Mouse (Mus musculus): ENCODE results near the gene Pphln1. TPM values are rescaled to one million over a fixed set of nuclear protein-coding genes. Genes with fewer than 3 reads are reported as not detected.

The Pphln1 gene
- polyA plus RNA-seq, 1 experiment: 14.5 TPM

- Histone ChIP-seq H3K27me3 (ENCODE audit: control insufficient read depth, insufficient read depth, low read length) (no peaks in the 10 kb centered on the region), H3K27ac (ENCODE audit: control insufficient read depth, insufficient read depth, low read length) (no peak overlapping the region), H3K36me3 (ENCODE audit: control insufficient read depth, insufficient read depth, low read length) (no peaks in the 10 kb centered on the region), H3K4me3 (ENCODE audit: control insufficient read depth, insufficient read depth, low read length) (no peak overlapping the region), H3K4me1 (replicated peaks; ENCODE audit: control insufficient read depth, insufficient read depth, low read length) (no peaks in the 10 kb centered on the region)
- WGBS: 90% methylated on average over 3 of the region's 3 CpGs
- no peak for TF ChIP-seq POLR2A (IDR thresholded peaks at IDR 0.05; ENCODE audit: control insufficient read depth, extremely low read depth, insufficient read depth, low read length, poor library complexity)
- no peak for TF ChIP-seq CTCF (IDR thresholded peaks at IDR 0.05; ENCODE audit: borderline replicate concordance, control insufficient read depth, extremely low read depth, insufficient read depth, low read length, poor library complexity)
- DNase-seq: no peak
Observed at GRCm38 (mm10) chr15:93485252-93485651, 87.1 kb downstream of the Pphln1 start.

- no peaks in the 10 kb centered on the region for H3K36me3 ChIP-seq (ENCODE audit: control insufficient read depth, insufficient read depth, low read length)
- H3K27ac ChIP-seq (ENCODE audit: control insufficient read depth, insufficient read depth, low read length): no peak overlapping the region
- TF ChIP-seq POLR2A (IDR thresholded peaks at IDR 0.05; ENCODE audit: control insufficient read depth, extremely low read depth, insufficient read depth, low read length, poor library complexity) (no peak), CTCF (IDR thresholded peaks at IDR 0.05; ENCODE audit: borderline replicate concordance, control insufficient read depth, extremely low read depth, insufficient read depth, low read length, poor library complexity) (no peak)
- WGBS: 96% methylated on average over 7 of the region's 7 CpGs
- DNase-seq: no peak
- no peaks in the 10 kb centered on the region for H3K27me3 ChIP-seq (ENCODE audit: control insufficient read depth, insufficient read depth, low read length)
- no peaks in the 10 kb centered on the region for H3K4me1 ChIP-seq (replicated peaks; ENCODE audit: control insufficient read depth, insufficient read depth, low read length)
- H3K4me3 ChIP-seq (ENCODE audit: control insufficient read depth, insufficient read depth, low read length): no peak overlapping the region
Observed at GRCm38 (mm10) chr15:93486066-93486465, 87.9 kb downstream of the Pphln1 start.

- TF ChIP-seq CTCF (IDR thresholded peaks at IDR 0.05; ENCODE audit: borderline replicate concordance, control insufficient read depth, extremely low read depth, insufficient read depth, low read length, poor library complexity) (no peak), POLR2A (IDR thresholded peaks at IDR 0.05; ENCODE audit: control insufficient read depth, extremely low read depth, insufficient read depth, low read length, poor library complexity) (no peak)
- Histone ChIP-seq H3K36me3 (ENCODE audit: control insufficient read depth, insufficient read depth, low read length) (no peaks in the 10 kb centered on the region), H3K27me3 (ENCODE audit: control insufficient read depth, insufficient read depth, low read length) (no peaks in the 10 kb centered on the region), H3K27ac (ENCODE audit: control insufficient read depth, insufficient read depth, low read length) (no peak overlapping the region), H3K4me1 (replicated peaks; ENCODE audit: control insufficient read depth, insufficient read depth, low read length) (peaks cover 3% of the 10 kb centered on the region), H3K4me3 (ENCODE audit: control insufficient read depth, insufficient read depth, low read length) (no peak overlapping the region)
- 98% methylated on average over 4 of the region's 4 CpGs for WGBS
- no peak for DNase-seq
Observed at GRCm38 (mm10) chr15:93489597-93489996, 91.4 kb downstream of the Pphln1 start.

GRCm38 (mm10) chr15:93494700-93495099 is 96.5 kb downstream of the Pphln1 start:
- no peak for DNase-seq
- H3K27ac ChIP-seq (ENCODE audit: control insufficient read depth, insufficient read depth, low read length): no peak overlapping the region
- peaks cover 14% of the 10 kb centered on the region; the same call in 1 of the 2 replicates for H3K36me3 ChIP-seq (ENCODE audit: control insufficient read depth, insufficient read depth, low read length)

GRCm38 (mm10) chr15:93499866-93500265 is 101.7 kb downstream of the Pphln1 start:
- H3K36me3 ChIP-seq (ENCODE audit: control insufficient read depth, insufficient read depth, low read length): peaks cover 53% of the 10 kb centered on the region

More at GRCm38 (mm10) chr15:93494700-93495099, 96.5 kb downstream of the Pphln1 start:
- no peak for TF ChIP-seq POLR2A (IDR thresholded peaks at IDR 0.05; ENCODE audit: control insufficient read depth, extremely low read depth, insufficient read depth, low read length, poor library complexity)
- TF ChIP-seq CTCF (IDR thresholded peaks at IDR 0.05; ENCODE audit: borderline replicate concordance, control insufficient read depth, extremely low read depth, insufficient read depth, low read length, poor library complexity): no peak
- WGBS: 78% methylated on average over 7 of the region's 7 CpGs
- Histone ChIP-seq H3K27me3 (ENCODE audit: control insufficient read depth, insufficient read depth, low read length) (no peaks in the 10 kb centered on the region), H3K4me3 (ENCODE audit: control insufficient read depth, insufficient read depth, low read length) (no peak overlapping the region), H3K4me1 (replicated peaks; ENCODE audit: control insufficient read depth, insufficient read depth, low read length) (peaks cover 3% of the 10 kb centered on the region)

GRCm38 (mm10) chr15:93502703-93503102 is 104.6 kb downstream of the Pphln1 start:
- DNase-seq: no peak
- TF ChIP-seq CTCF (IDR thresholded peaks at IDR 0.05; ENCODE audit: borderline replicate concordance, control insufficient read depth, extremely low read depth, insufficient read depth, low read length, poor library complexity) (no peak), POLR2A (IDR thresholded peaks at IDR 0.05; ENCODE audit: control insufficient read depth, extremely low read depth, insufficient read depth, low read length, poor library complexity) (no peak)
- peaks cover 51% of the 10 kb centered on the region for H3K36me3 ChIP-seq (ENCODE audit: control insufficient read depth, insufficient read depth, low read length)
- H3K4me1 ChIP-seq (replicated peaks; ENCODE audit: control insufficient read depth, insufficient read depth, low read length): no peaks in the 10 kb centered on the region
- H3K4me3 ChIP-seq (ENCODE audit: control insufficient read depth, insufficient read depth, low read length): no peak overlapping the region
- no peaks in the 10 kb centered on the region for H3K27me3 ChIP-seq (ENCODE audit: control insufficient read depth, insufficient read depth, low read length)
- no peak overlapping the region for H3K27ac ChIP-seq (ENCODE audit: control insufficient read depth, insufficient read depth, low read length)
- 96% methylated on average over 9 of the region's 9 CpGs for WGBS

More at GRCm38 (mm10) chr15:93499866-93500265, 101.7 kb downstream of the Pphln1 start:
- Histone ChIP-seq H3K27ac (ENCODE audit: control insufficient read depth, insufficient read depth, low read length) (no peak overlapping the region), H3K4me3 (ENCODE audit: control insufficient read depth, insufficient read depth, low read length) (no peak overlapping the region), H3K4me1 (replicated peaks; ENCODE audit: control insufficient read depth, insufficient read depth, low read length) (no peaks in the 10 kb centered on the region), H3K27me3 (ENCODE audit: control insufficient read depth, insufficient read depth, low read length) (no peaks in the 10 kb centered on the region)
- WGBS: 95% methylated on average over 9 of the region's 9 CpGs
- no peak for DNase-seq
- TF ChIP-seq POLR2A (IDR thresholded peaks at IDR 0.05; ENCODE audit: control insufficient read depth, extremely low read depth, insufficient read depth, low read length, poor library complexity) (no peak), CTCF (IDR thresholded peaks at IDR 0.05; ENCODE audit: borderline replicate concordance, control insufficient read depth, extremely low read depth, insufficient read depth, low read length, poor library complexity) (no peak)

GRCm38 (mm10) chr15:93503201-93503745 is 105.1 kb downstream of the Pphln1 start:
- TF ChIP-seq CTCF (IDR thresholded peaks at IDR 0.05; ENCODE audit: borderline replicate concordance, control insufficient read depth, extremely low read depth, insufficient read depth, low read length, poor library complexity) (no peak), POLR2A (IDR thresholded peaks at IDR 0.05; ENCODE audit: control insufficient read depth, extremely low read depth, insufficient read depth, low read length, poor library complexity) (no peak)
- no peak overlapping the region for H3K27ac ChIP-seq (ENCODE audit: control insufficient read depth, insufficient read depth, low read length)
- H3K4me1 ChIP-seq (replicated peaks; ENCODE audit: control insufficient read depth, insufficient read depth, low read length): no peaks in the 10 kb centered on the region
- DNase-seq: no peak
- H3K36me3 ChIP-seq (ENCODE audit: control insufficient read depth, insufficient read depth, low read length): peaks cover 55% of the 10 kb centered on the region
- H3K27me3 ChIP-seq (ENCODE audit: control insufficient read depth, insufficient read depth, low read length): no peaks in the 10 kb centered on the region
- 96% methylated on average over 35 of the region's 35 CpGs for WGBS
- no peak overlapping the region for H3K4me3 ChIP-seq (ENCODE audit: control insufficient read depth, insufficient read depth, low read length)
